25 mouse cellular contexts compared by ENCODE assay signal in the genomic region with DNA sequence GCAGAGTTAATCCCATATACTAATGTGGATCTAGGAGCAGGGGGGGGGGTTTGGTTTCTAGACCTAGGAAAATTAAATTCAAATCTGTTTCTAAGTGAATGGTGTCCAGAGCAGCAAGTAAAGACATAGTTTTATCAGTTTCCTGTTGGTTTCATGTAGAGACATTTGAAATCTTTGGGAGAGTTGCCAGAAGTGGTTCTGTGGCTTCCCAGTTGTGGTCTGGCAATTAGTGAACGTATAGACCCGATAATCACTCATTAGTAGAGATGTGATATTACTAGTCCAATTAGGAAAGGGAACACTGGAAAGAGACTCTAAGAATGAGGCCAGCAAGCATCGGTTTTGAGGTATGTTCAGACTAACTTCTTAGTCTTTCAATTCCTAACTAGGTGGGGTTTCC.
DNase-seq lines count a peak whose midpoint lies in the region; ATAC-seq lines count a peak whose summit lies in the region.
"Had no signal": no experiment of that assay in that cellular context is flagged by ENCODE, and none has a peak within 500 bp of the region (broad histone marks: within the 10 kb centered on the region; RNA-seq: fewer than 3 reads in every experiment).

No protein-coding gene starts in this region.

- H3K4me3 ChIP-seq in forebrain, embryonic 11.5 days (ENCODE audit: low read depth, low read length) = no peak overlapping the region
- H3K4me3 ChIP-seq in forebrain, embryonic 15.5 days = no peak overlapping the region
- H3K4me3 ChIP-seq in forebrain, embryonic 14.5 days (ENCODE audit: low read depth, low read length) = no peak overlapping the region
- H3K4me3 ChIP-seq in forebrain, embryonic 16.5 days (replicated peaks; ENCODE audit: low read length) = no peak overlapping the region
- no peak overlapping the region for H3K4me3 ChIP-seq in hindbrain, embryonic 16.5 days (ENCODE audit: low read length)
- H3K4me3 ChIP-seq: embryonic facial prominence, embryonic 13.5 days; embryonic facial prominence, embryonic 15.5 days; erythroblast, embryonic 14.5 days; forebrain, embryonic 12.5 days had no signal

- no peaks in the 10 kb centered on the region for H3K27me3 ChIP-seq in forebrain, embryonic 11.5 days (ENCODE audit: control insufficient read depth, insufficient read depth, low read length)
- no peaks in the 10 kb centered on the region for H3K27me3 ChIP-seq in forebrain, embryonic 15.5 days
- H3K27me3 ChIP-seq in forebrain, embryonic 14.5 days (replicated peaks; ENCODE audit: control insufficient read depth, insufficient read depth, low read length) = no peaks in the 10 kb centered on the region
- H3K27me3 ChIP-seq in forebrain, embryonic 16.5 days (replicated peaks; ENCODE audit: control insufficient read depth, insufficient read depth, low read length) = no peaks in the 10 kb centered on the region
- H3K27me3 ChIP-seq in hindbrain, embryonic 16.5 days (replicated peaks; ENCODE audit: control insufficient read depth, insufficient read depth, low read length) = no peaks in the 10 kb centered on the region
- H3K27me3 ChIP-seq: CH12.LX; embryonic facial prominence, embryonic 13.5 days; embryonic facial prominence, embryonic 15.5 days; forebrain, embryonic 12.5 days had no signal

- DNase-seq in forebrain, embryonic 11.5 days (ENCODE audit: low spot score) = no peak
- peak; percentile 21 for DNase-seq in forebrain, embryonic 14.5 days (ENCODE audit: low spot score)
- DNase-seq in retina, postnatal 1 day = peak; percentile 3
- no peak for DNase-seq in retina, embryonic 14.5 days (ENCODE audit: low spot score)
- DNase-seq: adrenal gland, adult 8-10 months; adrenal gland, postnatal 14 days; adrenal gland, postnatal 36 days; B cell, adult 2 months; cerebellum, adult 11 months; cerebellum, adult 18-20 months; cerebellum, adult 8-10 months; cerebellum, adult 9-11 months; cerebellum, postnatal 14 days; cerebellum, postnatal 36 days; embryo, embryonic 11 days had no signal

- H3K9ac ChIP-seq in forebrain, embryonic 11.5 days (ENCODE audit: low read length) = no peak overlapping the region
- no peak overlapping the region for H3K9ac ChIP-seq in forebrain, embryonic 15.5 days (replicated peaks)
- H3K9ac ChIP-seq in forebrain, embryonic 14.5 days (ENCODE audit: low read length) = no peak overlapping the region
- H3K9ac ChIP-seq in forebrain, embryonic 16.5 days (replicated peaks; ENCODE audit: low read depth, low read length) = no peak overlapping the region
- H3K9ac ChIP-seq in hindbrain, embryonic 16.5 days (ENCODE audit: low read depth, low read length) = no peak overlapping the region
- H3K9ac ChIP-seq: embryonic facial prominence, embryonic 13.5 days; embryonic facial prominence, embryonic 15.5 days; forebrain, embryonic 12.5 days had no signal

- 68% methylated on average over 3 of the region's 3 CpGs for WGBS in forebrain, embryonic 11.5 days
- 41% methylated on average over 3 of the region's 3 CpGs for WGBS in forebrain, embryonic 15.5 days
- WGBS in forebrain, embryonic 14.5 days = 40% methylated on average over 3 of the region's 3 CpGs
- 48% methylated on average over 3 of the region's 3 CpGs for WGBS in forebrain, embryonic 16.5 days
- 73% methylated on average over 3 of the region's 3 CpGs for WGBS in hindbrain, embryonic 16.5 days

- H3K4me2 ChIP-seq in forebrain, embryonic 11.5 days (ENCODE audit: low read depth, low read length, severe bottlenecking) = no peak overlapping the region
- H3K4me2 ChIP-seq in forebrain, embryonic 15.5 days (replicated peaks) = no peak overlapping the region
- H3K4me2 ChIP-seq in forebrain, embryonic 14.5 days (ENCODE audit: low read length) = no peak overlapping the region
- no peak overlapping the region for H3K4me2 ChIP-seq in forebrain, embryonic 16.5 days (ENCODE audit: low read length)
- H3K4me2 ChIP-seq in hindbrain, embryonic 16.5 days (ENCODE audit: low read length) = no peak overlapping the region
- H3K4me2 ChIP-seq: embryonic facial prominence, embryonic 13.5 days; embryonic facial prominence, embryonic 15.5 days; forebrain, embryonic 12.5 days had no signal

- H3K4me1 ChIP-seq in forebrain, embryonic 11.5 days (replicated peaks; ENCODE audit: control insufficient read depth, insufficient read depth, low read length) = no peaks in the 10 kb centered on the region
- H3K4me1 ChIP-seq in forebrain, embryonic 15.5 days = no peaks in the 10 kb centered on the region
- no peaks in the 10 kb centered on the region for H3K4me1 ChIP-seq in forebrain, embryonic 14.5 days (ENCODE audit: control insufficient read depth, insufficient read depth, low read length)
- H3K4me1 ChIP-seq in forebrain, embryonic 16.5 days (replicated peaks; ENCODE audit: control insufficient read depth, insufficient read depth, low read length) = no peaks in the 10 kb centered on the region
- H3K4me1 ChIP-seq in hindbrain, embryonic 16.5 days (ENCODE audit: control insufficient read depth, insufficient read depth, low read depth, low read length) = no peaks in the 10 kb centered on the region
- H3K4me1 ChIP-seq: embryonic facial prominence, embryonic 13.5 days; embryonic facial prominence, embryonic 15.5 days; forebrain, embryonic 12.5 days had no signal

- no peaks in the 10 kb centered on the region for H3K36me3 ChIP-seq in forebrain, embryonic 11.5 days (ENCODE audit: control insufficient read depth, insufficient read depth, low read length)
- no peaks in the 10 kb centered on the region for H3K36me3 ChIP-seq in forebrain, embryonic 15.5 days
- no peaks in the 10 kb centered on the region for H3K36me3 ChIP-seq in forebrain, embryonic 14.5 days (ENCODE audit: control insufficient read depth, insufficient read depth, low read length)
- H3K36me3 ChIP-seq in forebrain, embryonic 16.5 days (ENCODE audit: control insufficient read depth, insufficient read depth) = no peaks in the 10 kb centered on the region
- H3K36me3 ChIP-seq in hindbrain, embryonic 16.5 days (ENCODE audit: control insufficient read depth, insufficient read depth, low read length) = no peaks in the 10 kb centered on the region
- H3K36me3 ChIP-seq: embryonic facial prominence, embryonic 13.5 days; embryonic facial prominence, embryonic 15.5 days; forebrain, embryonic 12.5 days; G1E had no signal

- ATAC-seq in forebrain, embryonic 11.5 days (replicated peaks; ENCODE audit: low FRiP score) = peak; percentile 39; the same call in 1 of the 2 replicates
- ATAC-seq in forebrain, embryonic 15.5 days (replicated peaks) = no peak
- ATAC-seq in forebrain, embryonic 14.5 days = no peak; the same call in 1 of the 2 replicates
- ATAC-seq in forebrain, embryonic 16.5 days = no peak
- ATAC-seq in hindbrain, embryonic 16.5 days = no peak
- ATAC-seq: CD4-positive, CD25-positive, alpha-beta regulatory T cell, adult 4 months had no signal

- H3K9me3 ChIP-seq in forebrain, embryonic 11.5 days (ENCODE audit: control insufficient read depth, low read length) = no peaks in the 10 kb centered on the region
- no peaks in the 10 kb centered on the region for H3K9me3 ChIP-seq in forebrain, embryonic 15.5 days
- H3K9me3 ChIP-seq in forebrain, embryonic 14.5 days (replicated peaks; ENCODE audit: control insufficient read depth, low read length) = no peaks in the 10 kb centered on the region
- H3K9me3 ChIP-seq in forebrain, embryonic 16.5 days (ENCODE audit: control insufficient read depth, low read length) = no peaks in the 10 kb centered on the region
- H3K9me3 ChIP-seq in hindbrain, embryonic 16.5 days (ENCODE audit: control insufficient read depth, low read length) = no peaks in the 10 kb centered on the region
- H3K9me3 ChIP-seq: embryonic facial prominence, embryonic 13.5 days; embryonic facial prominence, embryonic 15.5 days; forebrain, embryonic 12.5 days; G1E had no signal

- no peak overlapping the region for H3K27ac ChIP-seq in forebrain, embryonic 11.5 days (ENCODE audit: low read depth, low read length)
- H3K27ac ChIP-seq in forebrain, embryonic 15.5 days (replicated peaks) = no peak overlapping the region
- H3K27ac ChIP-seq in forebrain, embryonic 14.5 days (ENCODE audit: low read depth, low read length) = no peak overlapping the region
- H3K27ac ChIP-seq in forebrain, embryonic 16.5 days (ENCODE audit: low read length) = no peak overlapping the region
- H3K27ac ChIP-seq in hindbrain, embryonic 16.5 days (ENCODE audit: low read depth, low read length) = no peak overlapping the region
- H3K27ac ChIP-seq: embryonic facial prominence, embryonic 13.5 days; embryonic facial prominence, embryonic 15.5 days; forebrain, embryonic 12.5 days had no signal

Comparison
In these comparisons a context has a peak if more than half of its experiments do, and no peak if none do; other contexts are left out.
1. DNase-seq: peak in forebrain, embryonic 14.5 days (single experiment) and retina, postnatal 1 day (single experiment); none in forebrain, embryonic 11.5 days (single experiment) and retina, embryonic 14.5 days (single experiment).